Mouse (Mus musculus): ENCODE data around the gene Hsp90ab1. TPM values are rescaled to one million over a fixed set of nuclear protein-coding genes. Genes with fewer than 3 reads are reported as not detected.

The Hsp90ab1 gene
- polyA plus RNA-seq, 1 experiment from 2014 or later, result 1,628 TPM

GRCm38 (mm10) chr17:45579554-45579953, 6.5 kb upstream of the Hsp90ab1 start:
- Histone ChIP-seq H3K4me2 (ENCODE audit: low read length) (no peak overlapping the region), H3K4me1 (replicated peaks; ENCODE audit: control insufficient read depth, insufficient read depth, low read length) (peaks cover 32% of the 10 kb centered on the region), H3K27me3 (replicated peaks; ENCODE audit: control insufficient read depth, insufficient read depth, low read length) (no peaks in the 10 kb centered on the region), H3K9me3 (ENCODE audit: control insufficient read depth, low read length) (no peaks in the 10 kb centered on the region), H3K9ac (ENCODE audit: low read length) (no peak overlapping the region), H3K27ac (ENCODE audit: low read depth) (no peak overlapping the region), H3K36me3 (ENCODE audit: control insufficient read depth, insufficient read depth, low read length) (no peaks in the 10 kb centered on the region), H3K4me3 (ENCODE audit: low read depth, low read length) (no peak overlapping the region)
- DNase-seq (ENCODE audit: low spot score) (no peak), ATAC-seq (replicated peaks; ENCODE audit: low FRiP score, low TSS enrichment, low read depth) (no peak)
- 82% methylated on average over 4 of the region's 4 CpGs for WGBS

- DNase-seq (ENCODE audit: low spot score), result no peak
- Histone ChIP-seq H3K27ac (ENCODE audit: low read depth) (no peak overlapping the region), H3K9ac (ENCODE audit: low read length) (no peak overlapping the region)
Observed at GRCm38 (mm10) chr17:45578843-45579242, 5.8 kb upstream of the Hsp90ab1 start.

GRCm38 (mm10) chr17:45578242-45578641, 5.2 kb upstream of the Hsp90ab1 start:
- peaks cover 23% of the 10 kb centered on the region for H3K4me1 ChIP-seq (replicated peaks; ENCODE audit: control insufficient read depth, insufficient read depth, low read length)
- H3K36me3 ChIP-seq (ENCODE audit: control insufficient read depth, insufficient read depth, low read length), result no peaks in the 10 kb centered on the region
- no peak for DNase-seq (ENCODE audit: low spot score)
- H3K4me2 ChIP-seq (ENCODE audit: low read length), result no peak overlapping the region
- ATAC-seq (replicated peaks; ENCODE audit: low FRiP score, low TSS enrichment, low read depth), result no peak
- no peak overlapping the region for H3K9ac ChIP-seq (ENCODE audit: low read length)
- H3K4me3 ChIP-seq (ENCODE audit: low read depth, low read length), result no peak overlapping the region
- no peaks in the 10 kb centered on the region for H3K9me3 ChIP-seq (ENCODE audit: control insufficient read depth, low read length)
- no peaks in the 10 kb centered on the region for H3K27me3 ChIP-seq (replicated peaks; ENCODE audit: control insufficient read depth, insufficient read depth, low read length)
- peak overlapping the region; percentile 11; the same call in 1 of the 2 replicates for H3K27ac ChIP-seq (ENCODE audit: low read depth)
- 70% methylated on average over 5 of the region's 5 CpGs for WGBS

More at GRCm38 (mm10) chr17:45578843-45579242, 5.8 kb upstream of the Hsp90ab1 start:
- Histone ChIP-seq H3K27me3 (replicated peaks; ENCODE audit: control insufficient read depth, insufficient read depth, low read length) (no peaks in the 10 kb centered on the region), H3K4me1 (replicated peaks; ENCODE audit: control insufficient read depth, insufficient read depth, low read length) (peaks cover 28% of the 10 kb centered on the region), H3K4me3 (ENCODE audit: low read depth, low read length) (no peak overlapping the region), H3K4me2 (ENCODE audit: low read length) (no peak overlapping the region), H3K36me3 (ENCODE audit: control insufficient read depth, insufficient read depth, low read length) (no peaks in the 10 kb centered on the region), H3K9me3 (ENCODE audit: control insufficient read depth, low read length) (no peaks in the 10 kb centered on the region)
- ATAC-seq (replicated peaks; ENCODE audit: low FRiP score, low TSS enrichment, low read depth), result no peak
- WGBS, result 81% methylated on average over 7 of the region's 7 CpGs

GRCm38 (mm10) chr17:45575123-45575897, 2.2 kb upstream of the Hsp90ab1 start:
- peaks cover 18% of the 10 kb centered on the region for H3K36me3 ChIP-seq (ENCODE audit: control insufficient read depth, insufficient read depth, low read length)
- H3K9ac ChIP-seq (ENCODE audit: low read length), result no peak overlapping the region; the same call in 1 of the 2 replicates
- no peak overlapping the region for H3K4me3 ChIP-seq (ENCODE audit: low read depth, low read length)
- 88% methylated on average over 8 of the region's 8 CpGs for WGBS
- no peak for ATAC-seq (replicated peaks; ENCODE audit: low FRiP score, low TSS enrichment, low read depth)
- peak overlapping the region; percentile 90; the same call in 1 of the 2 replicates for H3K4me2 ChIP-seq (ENCODE audit: low read length)
- H3K4me1 ChIP-seq (replicated peaks; ENCODE audit: control insufficient read depth, insufficient read depth, low read length), result peaks cover 20% of the 10 kb centered on the region
- no peaks in the 10 kb centered on the region for H3K9me3 ChIP-seq (ENCODE audit: control insufficient read depth, low read length)
- no peaks in the 10 kb centered on the region for H3K27me3 ChIP-seq (replicated peaks; ENCODE audit: control insufficient read depth, insufficient read depth, low read length)
- peak overlapping the region; percentile 98 for H3K27ac ChIP-seq (ENCODE audit: low read depth)
- no peak for DNase-seq (ENCODE audit: low spot score)

GRCm38 (mm10) chr17:45574129-45574761, 1.2 kb upstream of the Hsp90ab1 start:
- WGBS, result 5% methylated on average over 17 of the region's 17 CpGs
- no peak for DNase-seq (ENCODE audit: low spot score)
- Histone ChIP-seq H3K36me3 (ENCODE audit: control insufficient read depth, insufficient read depth, low read length) (peaks cover 29% of the 10 kb centered on the region), H3K4me1 (replicated peaks; ENCODE audit: control insufficient read depth, insufficient read depth, low read length) (peaks cover 20% of the 10 kb centered on the region), H3K9me3 (ENCODE audit: control insufficient read depth, low read length) (no peaks in the 10 kb centered on the region), H3K27me3 (replicated peaks; ENCODE audit: control insufficient read depth, insufficient read depth, low read length) (no peaks in the 10 kb centered on the region), H3K4me2 (ENCODE audit: low read length) (peak overlapping the region; percentile 90), H3K9ac (ENCODE audit: low read length) (peak overlapping the region; percentile 100), H3K4me3 (ENCODE audit: low read depth, low read length) (peak overlapping the region; percentile 98), H3K27ac (ENCODE audit: low read depth) (peak overlapping the region; percentile 98)
- peak; percentile 29 for ATAC-seq (replicated peaks; ENCODE audit: low FRiP score, low TSS enrichment, low read depth)

- ATAC-seq (replicated peaks; ENCODE audit: low FRiP score, low TSS enrichment, low read depth) (peak; percentile 69), DNase-seq (ENCODE audit: low spot score) (peak; percentile 99)
- Histone ChIP-seq H3K36me3 (ENCODE audit: control insufficient read depth, insufficient read depth, low read length) (peaks cover 33% of the 10 kb centered on the region), H3K4me1 (replicated peaks; ENCODE audit: control insufficient read depth, insufficient read depth, low read length) (peaks cover 20% of the 10 kb centered on the region), H3K4me3 (ENCODE audit: low read depth, low read length) (peak overlapping the region; percentile 98), H3K27ac (ENCODE audit: low read depth) (peak overlapping the region; percentile 98), H3K9ac (ENCODE audit: low read length) (peak overlapping the region; percentile 100), H3K9me3 (ENCODE audit: control insufficient read depth, low read length) (no peaks in the 10 kb centered on the region), H3K27me3 (replicated peaks; ENCODE audit: control insufficient read depth, insufficient read depth, low read length) (no peaks in the 10 kb centered on the region), H3K4me2 (ENCODE audit: low read length) (peak overlapping the region; percentile 90)
- 2% methylated on average over 18 of the region's 18 CpGs for WGBS
Observed at GRCm38 (mm10) chr17:45573780-45574123, 681 bp upstream of the Hsp90ab1 start.

- WGBS, result under 1% methylated on average over 53 of the region's 57 CpGs
- peak overlapping the region; percentile 90 for H3K4me2 ChIP-seq (ENCODE audit: low read length)
- DNase-seq (ENCODE audit: low spot score) (peak; percentile 89), ATAC-seq (replicated peaks; ENCODE audit: low FRiP score, low TSS enrichment, low read depth) (peak; percentile 57)
- H3K4me3 ChIP-seq (ENCODE audit: low read depth, low read length), result peak overlapping the region; percentile 98
- no peaks in the 10 kb centered on the region for H3K9me3 ChIP-seq (ENCODE audit: control insufficient read depth, low read length)
- H3K27me3 ChIP-seq (replicated peaks; ENCODE audit: control insufficient read depth, insufficient read depth, low read length), result no peaks in the 10 kb centered on the region
- H3K36me3 ChIP-seq (ENCODE audit: control insufficient read depth, insufficient read depth, low read length), result peaks cover 47% of the 10 kb centered on the region
- peaks cover 20% of the 10 kb centered on the region for H3K4me1 ChIP-seq (replicated peaks; ENCODE audit: control insufficient read depth, insufficient read depth, low read length)
- H3K9ac ChIP-seq (ENCODE audit: low read length), result peak overlapping the region; percentile 100
- H3K27ac ChIP-seq (ENCODE audit: low read depth), result peak overlapping the region; percentile 98
Observed at GRCm38 (mm10) chr17:45572103-45573086, 676 bp downstream of the Hsp90ab1 start.

GRCm38 (mm10) chr17:45569999-45570398, 3.1 kb downstream of the Hsp90ab1 start:
- Histone ChIP-seq H3K4me1 (replicated peaks; ENCODE audit: control insufficient read depth, insufficient read depth, low read length) (peaks cover 31% of the 10 kb centered on the region), H3K27me3 (replicated peaks; ENCODE audit: control insufficient read depth, insufficient read depth, low read length) (no peaks in the 10 kb centered on the region), H3K36me3 (ENCODE audit: control insufficient read depth, insufficient read depth, low read length) (peaks cover 71% of the 10 kb centered on the region), H3K9ac (ENCODE audit: low read length) (no peak overlapping the region), H3K27ac (ENCODE audit: low read depth) (no peak overlapping the region), H3K9me3 (ENCODE audit: control insufficient read depth, low read length) (no peaks in the 10 kb centered on the region), H3K4me2 (ENCODE audit: low read length) (no peak overlapping the region), H3K4me3 (ENCODE audit: low read depth, low read length) (no peak overlapping the region)
- WGBS, result 86% methylated on average over 4 of the region's 4 CpGs
- DNase-seq (ENCODE audit: low spot score), result no peak
- ATAC-seq (replicated peaks; ENCODE audit: low FRiP score, low TSS enrichment, low read depth), result no peak
